ENCODE assay signal across 13 mouse cellular contexts in genomic region chr12:109462594-109462993, GRCm38 (mm10). TPM values are rescaled to one million over a fixed set of nuclear protein-coding genes. Genes with fewer than 3 reads are reported as not detected.
"Had no signal": no experiment of that assay in that cellular context is flagged by ENCODE, and none has a peak within 500 bp of the region (broad histone marks: within the 10 kb centered on the region; RNA-seq: fewer than 3 reads in every experiment).

No protein-coding gene starts in this region.

- DNase-seq: lung, adult 18-20 months; lung, postnatal 10 days; midbrain, embryonic 14.5 days; retina, postnatal 1 day; right cerebral cortex, adult 18-20 months; right cerebral cortex, postnatal 25 days; right cerebral cortex, postnatal 4 days; spleen, adult 18-20 months; thymus, adult 18-20 months; thymus, postnatal 14 days; thymus, postnatal 36 days had no signal

RNA-seq across cellular contexts. Expression of gene Dlk1, which starts 10.0 kb away (rescaled TPM):
- total RNA-seq: megakaryocyte, adult 5-6 weeks; megakaryocyte-erythroid progenitor cell, adult 5-6 weeks had no signal
